ENCODE assay signal across 25 mouse cellular contexts in the genomic region with DNA sequence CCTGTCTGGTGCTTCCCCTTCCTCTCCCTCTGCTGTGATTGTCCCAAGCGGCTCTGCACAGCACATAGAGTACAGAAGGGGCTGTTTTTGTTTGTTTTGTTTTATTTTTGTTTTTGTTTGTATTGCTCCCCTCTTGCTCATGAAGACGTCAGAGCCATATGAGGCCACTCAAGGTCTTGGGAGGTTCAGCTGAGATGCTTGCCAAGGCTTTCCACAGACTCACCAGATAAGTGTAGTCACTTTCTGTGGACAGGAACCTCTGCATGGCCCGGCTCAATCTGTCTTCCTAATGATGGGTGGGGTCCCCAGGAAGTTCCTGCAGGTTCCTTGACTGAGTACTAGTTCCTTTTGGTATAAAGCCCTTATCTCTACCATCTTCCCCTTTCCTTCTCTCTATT. TPM values are rescaled to one million over a fixed set of nuclear protein-coding genes. Genes with fewer than 3 reads are reported as not detected.
A peak's percentile ranks its signal among the peaks of the same experiment; 100 is the strongest.
DNase-seq lines count a peak whose midpoint lies in the region; ATAC-seq lines count a peak whose summit lies in the region.
"Had no signal": no experiment of that assay in that cellular context is flagged by ENCODE, and none has a peak within 500 bp of the region (broad histone marks: within the 10 kb centered on the region; RNA-seq: fewer than 3 reads in every experiment).

No protein-coding gene starts in this region.

- no peak overlapping the region for H3K4me2 ChIP-seq in midbrain, embryonic 16.5 days (ENCODE audit: low read length)
- H3K4me2 ChIP-seq: heart, embryonic 11.5 days; hindbrain, embryonic 14.5 days had no signal

- ATAC-seq in midbrain, embryonic 16.5 days: no peak
- ATAC-seq: forebrain, embryonic 16.5 days; inflammation-experienced regulatory T-cells, adult 6 months had no signal

- peaks cover 31% of the 10 kb centered on the region for H3K4me1 ChIP-seq in midbrain, embryonic 10.5 days
- peaks cover 12% of the 10 kb centered on the region for H3K4me1 ChIP-seq in midbrain, embryonic 16.5 days (ENCODE audit: control insufficient read depth, insufficient read depth, low read length)

- no peaks in the 10 kb centered on the region for H3K36me3 ChIP-seq in midbrain, embryonic 10.5 days
- H3K36me3 ChIP-seq in midbrain, embryonic 16.5 days (ENCODE audit: control insufficient read depth, insufficient read depth, low read length): no peaks in the 10 kb centered on the region
- H3K36me3 ChIP-seq: G1E had no signal

- H3K4me3 ChIP-seq in midbrain, embryonic 10.5 days: no peak overlapping the region
- no peak overlapping the region for H3K4me3 ChIP-seq in midbrain, embryonic 16.5 days (ENCODE audit: low read depth, low read length)

- DNase-seq in adrenal gland, adult 2 months: peak; percentile 63
- no peak for DNase-seq in adrenal gland, postnatal 4 days (ENCODE audit: low spot score in 2 of 2)
- peak; percentile 87 for DNase-seq in heart, adult 11 months
- DNase-seq in heart, postnatal 4 days: no peak
- DNase-seq in midbrain, embryonic 10.5 days (ENCODE audit: low spot score): no peak
- no peak for DNase-seq in spleen, postnatal 10 days (ENCODE audit: low spot score in 2 of 2)
- DNase-seq: cerebellum, adult 18-20 months; cerebellum, postnatal 14 days; kidney, adult 18-20 months; layer of hippocampus, postnatal 36 days; liver; lung, adult 2 months; midbrain, embryonic 14.5 days; right cerebral cortex, adult 18-20 months; spleen, adult 18-20 months; thymus, adult 18-20 months; thymus, postnatal 25 days had no signal

- peaks cover 45% of the 10 kb centered on the region for H3K27me3 ChIP-seq in midbrain, embryonic 10.5 days (ENCODE audit: low read depth, poor library complexity, severe bottlenecking)
- no peaks in the 10 kb centered on the region for H3K27me3 ChIP-seq in midbrain, embryonic 16.5 days (ENCODE audit: control insufficient read depth, insufficient read depth, low read depth, low read length)

- no peak overlapping the region for H3K9ac ChIP-seq in midbrain, embryonic 16.5 days (ENCODE audit: low read depth, low read length)
- H3K9ac ChIP-seq: hindbrain, embryonic 14.5 days; liver, embryonic 14.5 days had no signal

- 0 out of 2 replicates have a peak overlapping the region, but pooled peaks have one; percentile 10 for H3K27ac ChIP-seq in midbrain, embryonic 10.5 days (replicated peaks)
- H3K27ac ChIP-seq in midbrain, embryonic 16.5 days (ENCODE audit: low read length): no peak overlapping the region
- H3K27ac ChIP-seq: hindbrain, embryonic 14.5 days; liver, embryonic 14.5 days; macrophage had no signal

- 81% methylated on average over 3 of the region's 3 CpGs for WGBS in midbrain, embryonic 10.5 days
- WGBS in midbrain, embryonic 16.5 days: 77% methylated on average over 3 of the region's 3 CpGs

- peaks cover 2% of the 10 kb centered on the region; the same call in 1 of the 2 replicates for H3K9me3 ChIP-seq in midbrain, embryonic 10.5 days (replicated peaks)
- no peaks in the 10 kb centered on the region for H3K9me3 ChIP-seq in midbrain, embryonic 16.5 days (replicated peaks; ENCODE audit: control insufficient read depth, low read length, poor library complexity, severe bottlenecking)
- H3K9me3 ChIP-seq: G1E had no signal

RNA-seq across cellular contexts. Expression of a gene that starts 53.6 kb away (rescaled TPM):
- 10 to 100 TPM; 41.0 to 57.6 TPM for total RNA-seq in adrenal gland, adult 2 months (2021)
- polyA plus RNA-seq in adrenal gland, adult 2 months (2012; rRNA removed): 20.8 and 30.2 TPM in 2 replicates
- 10 to 100 TPM; 22.9 to 25.0 TPM for total RNA-seq in adrenal gland, postnatal 4 days (2021)
- total RNA-seq in heart, postnatal 4 days (2021): 10 to 100 TPM; 23.8 to 29.4 TPM
- polyA plus RNA-seq in midbrain, embryonic 10.5 days (2016; fragmentation: Nextera tagmentation; extraction: Ambion mirVana): 192 and 243 TPM in 2 replicates
- polyA plus RNA-seq in midbrain, embryonic 16.5 days (2015; fragmentation: Nextera tagmentation; extraction: Ambion mirVana): 44.2 and 45.5 TPM in 2 replicates

Comparison
In these comparisons a context has a peak if more than half of its experiments do, and no peak if none do; other contexts are left out.
1. DNase-seq: peak in adrenal gland, adult 2 months (single experiment) and heart, adult 11 months (single experiment); none in adrenal gland, postnatal 4 days (0 of 2), heart, postnatal 4 days (single experiment), midbrain, embryonic 10.5 days (single experiment) and spleen, postnatal 10 days (0 of 2).